Mouse (Mus musculus) ES-E14 (cell line): Measurements from ENCODE around the gene Psmb7.

Experiments
- CHD2 ChIP-seq: IDR thresholded peaks from 2 replicates; pipeline ENCODE4 v1.6.1; 2014; ENCODE audit warnings: mild to moderate bottlenecking, low read depth, low read length, inconsistent platforms
- HCFC1 ChIP-seq: IDR thresholded peaks from 2 replicates; pipeline ENCODE4 v1.6.1; 2012; ENCODE audit warnings: low read length, inconsistent platforms, borderline replicate concordance; ENCODE audit not compliant: insufficient read depth
- MAFK ChIP-seq: IDR thresholded peaks from 2 replicates; pipeline ENCODE4 v1.6.1; 2014; ENCODE audit warnings: mild to moderate bottlenecking, low read depth, low read length, inconsistent platforms; ENCODE audit not compliant: insufficient read depth
- ZC3H11A ChIP-seq: IDR thresholded peaks from 2 replicates; pipeline ENCODE4 v1.6.1; 2012; ENCODE audit warnings: low read depth, mild to moderate bottlenecking, inconsistent platforms, low read length, borderline replicate concordance
- ZNF384 ChIP-seq: IDR thresholded peaks from 2 replicates; pipeline ENCODE4 v1.6.1; 2012; ENCODE audit warnings: low read depth, low read length, inconsistent platforms

DNA sequence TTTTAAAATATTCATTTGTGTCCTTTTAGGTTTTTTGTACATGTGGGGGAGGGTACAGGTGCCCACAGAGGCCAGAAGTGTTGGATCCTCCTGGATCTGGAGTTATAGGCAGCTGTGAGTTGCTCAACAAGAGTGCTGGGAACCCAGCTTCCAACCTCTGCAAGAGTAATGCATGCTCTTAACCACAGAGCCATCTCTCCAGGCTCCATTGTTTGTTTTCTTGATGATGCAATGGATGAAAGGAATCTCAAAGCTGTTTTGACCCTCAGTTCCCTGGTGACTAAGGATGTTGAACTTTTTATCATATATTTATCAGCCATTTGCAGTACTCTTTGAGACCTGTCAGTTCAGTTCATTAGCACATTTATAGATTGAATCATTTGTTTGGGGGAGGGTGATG lies 35.1 kb upstream of the Psmb7 start:
- TF ChIP-seq ZNF384 (no peak), HCFC1 (no peak), MAFK (no peak), ZC3H11A (no peak), CHD2 (no peak)
